Mouse (Mus musculus) cortical plate, adult 2 months (tissue): ENCODE data around the gene Pcnt.

Experiments
- CTCF ChIP-seq: fragments of 200-500 bp; IDR thresholded peaks from 2 replicates; pipeline ENCODE4 v1.5.1; 2011; ENCODE audit warnings: mild to moderate bottlenecking, control low read depth, low read length; ENCODE audit not compliant: insufficient read depth; ENCODE audit errors: extremely low read depth
- POLR2A ChIP-seq: fragments of 200-500 bp; IDR thresholded peaks from 2 replicates; pipeline ENCODE4 v1.6.1; 2011; ENCODE audit warnings: mild to moderate bottlenecking, low read length, control low read depth; ENCODE audit not compliant: insufficient read depth; ENCODE audit errors: extremely low read depth

- no peak for TF ChIP-seq CTCF
- no peak for TF ChIP-seq POLR2A
Measured at GRCm38 (mm10) chr10:76391166-76391565, 51.4 kb downstream of the Pcnt start.
